Mouse (Mus musculus) liver, adult 2 months (tissue): ENCODE data around the gene Zfp36.

Experiments used
- CTCF ChIP-seq: fragments of 200-500 bp; IDR thresholded peaks from 2 replicates; pipeline ENCODE4 v1.5.1; 2011; ENCODE audit warnings: low read depth, low read length, control low read depth
- POLR2A ChIP-seq: fragments of 200-500 bp; IDR thresholded peaks from 2 replicates; pipeline ENCODE4 v1.6.1; 2011; ENCODE audit warnings: low read length, control low read depth; ENCODE audit not compliant: insufficient read depth; ENCODE audit errors: extremely low read depth

GRCm38 (mm10) chr7:28386462-28386861 lies 6.4 kb upstream of the Zfp36 start:
- TF ChIP-seq CTCF (peak; percentile 99), POLR2A (no peak)
